Mouse (Mus musculus) C2C12 (cell line): ENCODE results near the gene Sipa1.

Experiments used
- CTCF ChIP-seq: IDR thresholded peaks from one replicate; pipeline ENCODE4 v1.5.1; 2011; ENCODE audit not compliant: control insufficient read depth, insufficient read depth, insufficient read length
- MAX ChIP-seq: IDR thresholded peaks from one replicate; pipeline ENCODE4 v1.6.1; 2011; ENCODE audit warnings: mild to moderate bottlenecking, control low read depth

DNA sequence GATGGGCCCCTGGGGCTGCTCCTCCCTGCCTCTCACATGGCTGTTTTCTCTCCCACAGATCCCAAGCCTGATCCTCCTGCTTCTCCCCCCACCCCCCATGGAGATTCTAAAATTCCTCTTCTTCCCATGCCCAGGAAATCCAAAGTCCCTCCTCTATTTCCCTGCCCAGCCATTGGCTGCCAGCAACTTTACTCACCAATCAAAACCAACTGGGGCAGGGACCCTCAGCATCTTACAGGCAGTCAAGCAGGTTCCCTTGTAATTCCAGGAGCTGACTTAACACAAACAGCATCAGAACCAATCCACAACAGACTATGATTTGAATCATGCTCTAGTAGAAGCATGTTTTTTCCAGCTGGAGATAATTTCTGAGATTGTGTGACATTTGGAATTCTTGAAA is 33.6 kb downstream of the Sipa1 start:
- TF ChIP-seq CTCF (no peak), MAX (no peak)
